Mouse (Mus musculus) liver, postnatal 0 days (tissue): ENCODE measurements around the gene Mad1l1.

Experiments
- CTCF ChIP-seq: sonication (generic); IDR thresholded peaks from 2 replicates; pipeline ENCODE4 v1.5.1; 2016; ENCODE audit warnings: antibody characterized with exemption, low read depth
- EP300 ChIP-seq: IDR thresholded peaks from 2 replicates; pipeline ENCODE4 v1.6.1; 2016; ENCODE audit warnings: antibody characterized with exemption, low read depth, mild to moderate bottlenecking

GRCm38 (mm10) chr5:140114512-140115060 is 206.8 kb downstream of the Mad1l1 start:
- TF ChIP-seq CTCF (peak; percentile 24; the same call in 1 of the 2 replicates), EP300 (no peak)
